Mouse (Mus musculus) myocyte (in vitro differentiated cells): ENCODE data around the gene Med9.

Experiments
- E2F4 ChIP-seq: IDR thresholded peaks from one replicate; pipeline ENCODE4 v1.6.1; 2011; ENCODE audit warnings: mild to moderate bottlenecking, control low read depth, moderate library complexity; ENCODE audit not compliant: insufficient read depth
- MYOD1 ChIP-seq, 3 experiments: IDR thresholded peaks; one replicate each; pipeline ENCODE4 v1.6.1; 2011; ENCODE audit warnings: control low read depth in 2 of 3, low read depth in 2 of 3, mild to moderate bottlenecking in 2 of 3, moderate library complexity in 1 of 3; ENCODE audit not compliant: insufficient read length in 2 of 3, control insufficient read depth in 1 of 3
- POLR2A ChIP-seq: IDR thresholded peaks from one replicate; pipeline ENCODE4 v1.6.1; 2011; ENCODE audit warnings: low read depth, mild to moderate bottlenecking, control low read depth, moderate library complexity; ENCODE audit not compliant: insufficient read length
- POLR2AphosphoS2 ChIP-seq: IDR thresholded peaks from one replicate; pipeline ENCODE4 v1.6.1; 2011; ENCODE audit warnings: low read depth, control low read depth; ENCODE audit not compliant: insufficient read length
- SRF ChIP-seq: IDR thresholded peaks from one replicate; pipeline ENCODE4 v1.6.1; 2011; ENCODE audit warnings: low read depth; ENCODE audit not compliant: control insufficient read depth, insufficient read length
- TCF12 ChIP-seq: IDR thresholded peaks from one replicate; pipeline ENCODE4 v1.6.1; 2011; ENCODE audit warnings: mild to moderate bottlenecking, control low read depth; ENCODE audit not compliant: poor library complexity, insufficient read depth, severe bottlenecking

- no peak for TF ChIP-seq TCF12
- no peak for TF ChIP-seq POLR2AphosphoS2
- TF ChIP-seq MYOD1 (IDR thresholded peaks at IDR 0.05; ENCODE audit: control insufficient read depth in 1 of 3, insufficient read length in 2 of 3, low read depth in 2 of 3) = peak in 1 of 3 experiments; percentile 59
- TF ChIP-seq POLR2A = no peak
- TF ChIP-seq E2F4 = no peak
- TF ChIP-seq SRF = no peak
These were observed 36.5 kb upstream of the Med9 start for GRCm38 (mm10) chr11:59911523-59911922.
